Mouse (Mus musculus): Measurements from ENCODE around the gene Dact2.

Dact2 gene

DNA sequence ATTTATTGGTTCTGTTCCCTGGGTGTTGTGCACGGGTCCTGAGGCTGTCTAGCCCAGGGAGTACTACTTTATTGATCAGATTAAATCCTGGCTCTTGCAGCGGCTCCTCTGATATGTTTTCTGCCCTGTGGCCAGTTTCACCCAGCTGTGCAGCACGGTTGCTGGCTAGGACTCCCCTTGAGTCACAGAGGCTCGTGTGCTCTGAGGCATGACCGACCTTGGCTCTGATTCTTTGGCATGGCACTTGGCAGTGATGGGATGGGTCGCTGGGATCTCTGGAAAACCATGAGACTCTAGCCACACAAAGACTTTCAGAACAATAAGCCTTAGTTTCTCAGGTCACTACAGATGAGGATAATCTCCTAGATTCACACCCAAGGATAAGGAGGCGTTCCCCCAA is 8.7 kb upstream of the Dact2 start:
- DNase-seq (ENCODE audit: low read depth, low spot score) = no peak

GRCm38 (mm10) chr17:14207093-14207561 is 3.0 kb upstream of the Dact2 start:
- DNase-seq (ENCODE audit: low read depth, low spot score) = peak; percentile 83

- DNase-seq (ENCODE audit: low read depth, low spot score) = peak; percentile 86
Measured at GRCm38 (mm10) chr17:14206062-14206461, 2.0 kb upstream of the Dact2 start.

- no peak for DNase-seq (ENCODE audit: low read depth, low spot score)
Measured at GRCm38 (mm10) chr17:14205236-14205635, 1.1 kb upstream of the Dact2 start.

DNA sequence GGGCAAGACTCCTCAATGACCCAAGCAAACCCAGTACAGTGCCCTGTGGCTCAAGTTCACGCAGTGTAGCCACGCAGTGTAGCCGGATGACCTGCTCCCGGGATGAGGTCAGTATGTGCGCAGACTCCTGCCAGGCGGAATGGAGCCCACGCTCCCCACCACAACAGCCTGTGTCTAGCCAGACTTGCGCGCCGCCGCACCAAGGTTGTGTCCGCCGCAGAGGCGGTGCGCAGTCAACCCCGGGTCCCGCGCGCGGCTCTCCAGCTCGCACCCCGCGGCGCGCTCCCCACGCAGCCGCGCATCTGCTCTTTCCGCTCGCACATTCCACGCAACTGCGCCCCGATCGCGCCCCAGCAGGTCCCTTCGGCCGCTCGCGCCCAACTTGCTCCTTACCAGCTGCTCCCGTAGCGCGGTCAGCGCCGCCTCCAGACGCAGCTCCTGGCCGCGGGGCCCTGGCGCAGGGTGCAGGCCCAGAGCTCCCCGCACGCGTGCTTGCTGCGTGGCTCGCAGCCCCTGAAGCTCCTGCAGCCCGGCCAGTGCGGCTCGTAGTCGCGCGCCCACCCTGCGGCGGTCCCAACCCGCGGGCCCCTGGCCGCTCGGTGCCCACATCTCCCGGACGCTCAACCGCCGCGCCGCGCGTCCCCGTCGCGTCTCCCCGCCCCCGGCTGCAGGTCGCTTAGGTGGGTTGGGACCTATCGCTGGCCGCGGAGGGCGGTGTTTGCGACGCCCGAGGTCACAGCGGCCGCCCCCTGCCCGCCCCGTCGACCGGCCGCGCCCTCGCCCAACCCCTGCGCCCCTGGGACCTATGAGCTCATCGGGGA is 773 bp downstream of the Dact2 start:
- peak; percentile 75 for DNase-seq (ENCODE audit: low read depth, low spot score)

- DNase-seq (ENCODE audit: low read depth, low spot score) = peak; percentile 58
Measured at GRCm38 (mm10) chr17:14202291-14203030, 1.6 kb downstream of the Dact2 start.

GRCm38 (mm10) chr17:14201281-14201787 is 2.8 kb downstream of the Dact2 start:
- peak; percentile 46 for DNase-seq (ENCODE audit: low read depth, low spot score)

DNA sequence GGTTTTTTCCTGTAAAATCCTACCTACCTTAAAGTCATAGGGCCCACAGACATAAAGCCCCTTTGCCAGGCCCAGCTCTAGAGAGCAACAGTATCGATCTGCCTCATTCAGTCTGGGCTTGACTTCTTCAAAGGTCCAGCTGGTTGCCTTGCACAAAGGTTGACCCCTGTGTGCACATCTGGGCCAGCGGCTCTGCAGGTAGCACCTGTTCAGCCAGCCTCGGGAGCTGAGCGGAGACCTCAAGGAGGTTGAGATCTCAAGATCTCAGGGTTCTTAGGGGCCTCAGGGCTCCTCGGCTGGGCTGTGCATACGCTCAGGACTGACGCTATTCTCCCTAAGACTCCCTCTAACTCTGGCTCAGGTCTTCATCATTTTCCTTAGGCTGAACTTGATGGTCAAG is 3.9 kb downstream of the Dact2 start:
- no peak for DNase-seq (ENCODE audit: low read depth, low spot score)

DNA sequence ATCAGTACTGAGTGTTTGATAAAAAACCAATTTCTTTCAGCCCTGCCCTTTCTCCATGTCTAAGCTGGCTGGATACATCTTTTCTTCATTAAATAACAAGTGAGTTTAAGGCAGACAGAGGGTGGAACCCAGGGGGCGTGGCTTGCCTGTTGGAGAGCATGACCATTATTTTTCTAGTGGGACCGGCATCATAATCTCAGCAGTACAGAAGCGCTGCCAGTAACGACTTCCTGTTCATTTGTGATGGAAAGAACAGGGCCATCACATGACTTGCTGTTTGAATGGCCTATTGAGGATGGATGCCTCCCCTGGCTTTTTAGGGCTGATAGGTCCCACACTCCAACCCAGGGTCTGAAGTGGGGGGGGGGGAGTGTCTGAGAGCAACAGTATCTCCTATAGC is 4.5 kb downstream of the Dact2 start:
- DNase-seq (ENCODE audit: low read depth, low spot score) = no peak

- no peak for DNase-seq (ENCODE audit: low read depth, low spot score)
Measured at GRCm38 (mm10) chr17:14192924-14193323, 11.2 kb downstream of the Dact2 start.

- no peak for DNase-seq (ENCODE audit: low read depth, low spot score)
Measured at GRCm38 (mm10) chr17:14192432-14192831, 11.7 kb downstream of the Dact2 start.

GRCm38 (mm10) chr17:14188455-14188854 is 15.6 kb downstream of the Dact2 start:
- DNase-seq (ENCODE audit: low read depth, low spot score) = no peak

DNA sequence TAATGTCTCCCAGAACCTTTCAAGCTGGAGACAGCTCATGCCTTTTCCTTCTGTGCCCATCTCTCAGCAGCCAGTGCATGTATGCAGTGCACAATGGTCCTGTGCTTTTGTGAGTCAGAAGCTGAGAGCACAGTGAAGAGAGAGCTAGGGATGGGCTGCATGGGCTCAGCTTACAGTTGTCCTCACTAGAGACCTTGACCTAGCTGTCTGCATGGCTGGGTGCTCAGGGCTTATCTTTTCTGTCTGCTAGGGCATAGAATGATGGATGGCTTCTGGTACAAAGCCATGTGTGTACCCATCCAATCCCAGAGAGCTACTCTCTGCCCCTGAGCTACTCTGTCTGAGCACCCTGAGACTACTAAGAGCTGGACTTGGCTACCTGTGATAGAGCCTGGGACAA is 17.0 kb downstream of the Dact2 start:
- no peak for DNase-seq (ENCODE audit: low read depth, low spot score)

DNA sequence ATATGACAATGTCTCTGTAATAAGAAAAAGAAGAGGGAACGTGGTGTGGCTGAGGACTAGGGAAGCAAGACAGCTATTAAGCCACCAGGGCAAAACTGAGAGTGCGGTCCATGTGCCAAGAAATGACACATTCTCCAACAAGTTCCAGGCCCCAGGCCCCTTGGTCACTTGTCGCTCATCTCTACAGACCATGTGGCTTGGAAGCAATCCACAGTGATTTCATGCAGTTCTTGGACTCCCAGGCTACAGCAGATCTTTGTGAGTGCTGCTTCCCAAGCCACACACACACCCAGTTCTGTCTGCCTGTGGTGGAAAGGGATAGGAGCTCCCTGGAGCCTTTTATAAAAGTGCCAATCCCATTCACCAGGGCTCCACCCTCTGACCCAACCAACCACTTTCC is 17.9 kb downstream of the Dact2 start:
- DNase-seq (ENCODE audit: low read depth, low spot score) = no peak

GRCm38 (mm10) chr17:14184192-14184814 is 19.8 kb downstream of the Dact2 start:
- DNase-seq (ENCODE audit: low read depth, low spot score) = no peak

DNA sequence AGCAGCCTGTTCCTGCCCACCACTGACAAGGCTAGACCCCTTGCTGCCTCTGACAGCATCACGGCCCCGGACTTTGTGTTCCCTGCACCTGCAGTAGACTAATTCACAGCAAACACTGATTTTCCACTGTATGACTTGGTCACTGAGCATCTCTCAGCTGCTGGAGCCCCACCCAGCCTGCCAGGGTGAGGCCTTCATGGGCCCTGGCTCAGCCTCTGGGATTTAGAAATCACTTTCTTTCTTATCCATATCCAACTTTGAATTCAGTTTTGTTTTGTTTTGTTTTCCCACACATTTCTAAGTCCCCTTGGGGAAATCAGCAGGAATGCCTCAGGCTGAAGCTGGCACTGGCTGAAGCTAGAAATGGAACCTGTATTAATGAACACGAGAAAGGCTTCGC is 20.4 kb downstream of the Dact2 start:
- DNase-seq (ENCODE audit: low read depth, low spot score) = no peak

DNA sequence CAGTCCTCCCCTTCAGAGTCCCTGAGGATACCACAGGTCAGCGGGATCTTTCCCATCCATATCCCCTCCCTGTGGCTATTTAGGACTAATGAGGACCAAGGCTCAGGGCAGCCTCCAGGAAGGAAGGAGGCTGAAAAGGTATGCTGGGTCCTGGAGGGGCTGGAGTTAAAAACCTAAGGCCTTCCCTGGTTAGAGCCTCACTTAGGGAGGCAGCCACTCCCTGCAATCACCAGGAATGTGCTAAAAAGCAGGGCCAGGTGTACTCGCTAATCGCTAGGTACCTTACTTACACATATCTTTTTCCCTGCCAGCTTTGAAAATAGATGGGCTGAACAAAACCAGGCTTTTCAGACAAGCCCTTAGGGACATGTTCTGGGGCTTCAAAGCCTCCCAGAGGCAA is 21.2 kb downstream of the Dact2 start:
- DNase-seq (ENCODE audit: low read depth, low spot score) = no peak

GRCm38 (mm10) chr17:14178911-14179310 is 25.2 kb downstream of the Dact2 start:
- DNase-seq (ENCODE audit: low read depth, low spot score) = peak; percentile 41

DNA sequence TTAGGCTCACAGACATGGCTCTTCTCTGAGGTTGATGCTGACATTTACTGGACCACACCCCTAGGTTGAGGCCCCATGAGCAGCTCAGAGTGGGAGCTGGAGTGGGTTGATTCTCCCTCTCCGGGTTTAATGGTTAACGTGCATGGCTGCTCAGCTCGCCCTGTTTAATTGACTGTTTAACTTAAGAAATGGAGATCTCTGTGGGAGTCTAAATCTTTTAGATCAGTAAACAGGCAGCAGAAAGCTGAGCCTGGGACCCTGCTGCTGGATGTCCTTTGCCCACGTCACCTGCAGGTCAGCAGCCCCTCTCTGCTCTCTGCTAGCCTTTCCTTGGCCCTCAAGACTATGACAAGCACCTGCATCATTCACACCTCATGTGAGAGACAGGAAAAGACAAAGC is 25.6 kb downstream of the Dact2 start:
- no peak for DNase-seq (ENCODE audit: low read depth, low spot score)

- DNase-seq (ENCODE audit: low read depth, low spot score) = no peak
Measured at GRCm38 (mm10) chr17:14178049-14178448, 26.1 kb downstream of the Dact2 start.

DNA sequence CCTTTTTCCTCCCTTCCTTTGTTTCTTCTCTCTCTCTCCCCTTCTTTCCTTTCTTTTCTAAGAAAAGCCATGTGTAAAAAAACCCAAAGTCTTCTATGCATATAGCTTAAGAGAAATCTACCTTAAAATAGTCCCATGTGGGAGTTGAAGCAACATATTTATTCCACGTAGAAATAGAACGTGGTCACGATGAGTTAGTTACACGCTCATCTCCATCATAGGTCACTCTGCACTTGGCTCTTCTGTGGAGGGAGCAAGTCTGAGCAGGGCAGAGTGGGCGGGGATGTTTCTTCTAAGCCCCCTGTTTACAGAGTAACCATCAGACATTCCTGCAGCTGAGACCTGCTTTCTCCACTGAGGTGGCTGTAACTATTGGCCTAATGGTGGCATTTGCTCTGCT is 27.1 kb downstream of the Dact2 start:
- DNase-seq (ENCODE audit: low read depth, low spot score) = peak; percentile 61

GRCm38 (mm10) chr17:14175704-14176103 is 28.4 kb downstream of the Dact2 start:
- DNase-seq (ENCODE audit: low read depth, low spot score) = peak; percentile 89

Data from brain, adult 2 months (tissue).